Mouse (Mus musculus): Measurements from ENCODE around the gene Gadl1. TPM values are rescaled to one million over a fixed set of nuclear protein-coding genes. Genes with fewer than 3 reads are reported as not detected.
A peak's percentile ranks its signal among the peaks of the same experiment; 100 is the strongest.

The Gadl1 gene
- polyA plus RNA-seq, 1 experiment: 0.34 TPM

DNA sequence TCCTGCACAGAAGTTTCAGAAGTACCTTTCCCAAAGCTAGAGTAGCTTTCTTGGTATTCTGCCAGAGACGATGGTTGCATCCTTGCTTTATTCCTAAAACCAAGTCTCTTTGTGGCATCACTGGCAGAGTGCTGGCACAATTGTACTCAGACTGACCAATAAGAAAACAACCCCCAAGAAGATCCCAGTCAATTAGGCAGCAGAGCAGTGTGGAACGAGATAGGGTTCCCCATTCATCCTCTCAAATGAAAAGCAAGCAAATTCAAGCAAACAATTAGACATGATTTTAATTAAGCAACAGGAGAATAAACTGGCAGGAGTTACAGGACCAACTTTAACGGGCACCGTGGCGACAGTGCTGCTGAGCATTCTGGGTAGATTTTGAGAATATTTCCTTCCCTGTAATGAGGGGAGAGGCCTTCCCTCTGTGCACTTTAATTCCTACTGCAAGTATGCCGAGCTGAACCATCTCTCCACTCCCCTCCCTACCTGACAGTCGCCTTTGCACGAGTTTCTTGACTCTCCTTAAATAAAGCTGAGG, 209.1 kb downstream of the Gadl1 start:
- no peak for DNase-seq (ENCODE audit: extremely low spot score in 1 of 2, low spot score in 1 of 2)

DNA sequence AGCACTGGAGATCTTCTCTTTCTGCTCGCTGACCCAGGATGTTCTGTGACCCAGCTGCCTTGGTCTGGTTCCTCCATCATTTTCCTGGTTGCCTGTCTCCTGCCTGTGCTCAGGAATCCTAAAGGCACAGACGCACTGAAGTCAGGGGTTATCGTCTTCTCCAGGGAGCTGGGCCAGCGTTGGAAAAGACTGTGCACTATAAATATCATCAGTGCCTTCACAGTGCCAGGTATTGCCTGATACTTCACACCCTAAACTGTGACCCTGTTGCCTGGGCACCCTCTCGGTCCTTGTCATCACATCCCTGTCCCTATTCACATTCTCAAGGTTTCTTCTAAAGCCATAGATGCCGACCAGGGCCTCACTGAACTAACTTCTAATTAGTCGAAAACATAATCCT, 210.7 kb downstream of the Gadl1 start:
- no peak for DNase-seq (ENCODE audit: extremely low spot score in 1 of 2, low spot score in 1 of 2)

DNA sequence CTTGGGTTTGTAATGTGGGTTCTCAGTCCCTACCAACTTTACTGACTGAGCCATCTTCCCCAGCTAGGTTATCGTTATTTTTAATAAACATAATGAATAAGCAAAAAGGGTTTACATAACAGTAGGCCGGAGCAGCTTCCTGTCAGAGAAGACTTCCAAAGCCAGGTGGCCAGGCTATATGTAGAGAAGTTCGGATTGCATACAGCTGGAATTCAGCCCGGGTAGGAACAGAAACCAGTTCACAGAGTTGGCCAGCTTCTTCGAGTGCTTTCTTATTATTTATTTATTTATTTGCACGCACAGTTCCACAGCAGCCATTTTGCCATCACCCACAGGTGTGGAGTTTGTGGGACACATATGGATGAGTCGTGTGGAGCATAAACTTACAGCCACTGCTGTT, 212.2 kb downstream of the Gadl1 start:
- no peak for DNase-seq (ENCODE audit: extremely low spot score in 1 of 2, low spot score in 1 of 2)

DNA sequence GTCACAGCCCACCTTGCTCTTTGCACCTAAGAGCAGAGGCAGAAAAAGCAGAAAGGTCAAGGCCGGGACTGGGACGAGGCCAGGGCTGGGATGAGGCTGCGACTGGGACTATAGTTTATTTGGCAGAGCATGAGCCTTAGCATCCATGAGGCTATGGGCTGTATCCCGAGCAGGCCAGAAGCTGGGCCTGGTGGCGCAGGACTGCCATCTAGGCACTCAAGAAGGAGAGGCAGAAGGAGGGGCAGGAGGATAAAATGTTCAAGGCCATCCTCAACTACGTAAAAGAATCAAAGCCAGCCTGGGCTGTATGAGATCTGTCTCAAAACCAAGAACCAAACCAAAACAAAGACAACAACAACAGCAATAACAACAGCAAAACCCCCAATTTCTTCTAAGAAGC, 213.3 kb downstream of the Gadl1 start:
- DNase-seq (ENCODE audit: extremely low spot score in 1 of 2, low spot score in 1 of 2): no peak

DNA sequence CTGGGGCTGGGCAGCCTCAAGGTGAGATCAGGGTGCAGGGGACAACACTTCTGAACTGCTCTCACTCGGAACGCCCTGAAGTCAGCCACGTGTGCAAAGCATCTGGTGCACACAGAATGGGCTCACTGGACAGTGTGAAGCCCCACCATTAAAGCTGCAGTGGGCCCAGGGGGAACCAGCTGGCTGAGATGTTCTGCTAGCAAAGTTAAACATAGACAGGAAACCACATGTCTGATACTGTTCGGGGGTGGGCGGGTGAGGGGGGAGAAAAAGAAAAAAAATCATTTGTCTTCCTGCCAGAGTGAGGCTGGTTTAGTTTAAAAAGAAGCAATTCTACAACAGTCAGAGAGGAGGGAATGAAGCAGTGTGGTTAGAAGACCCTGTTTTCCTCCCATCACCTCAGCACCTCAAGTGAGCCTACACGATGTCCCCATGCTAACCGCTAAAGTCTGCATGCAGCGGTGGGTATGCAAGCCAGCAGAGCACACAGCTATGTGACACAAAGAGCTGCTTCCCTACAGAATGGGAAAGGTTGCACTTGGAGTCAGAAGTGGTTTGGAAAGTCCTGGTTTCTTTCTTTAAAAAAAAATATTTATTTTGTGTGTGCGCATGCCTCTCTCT, 213.8 kb downstream of the Gadl1 start:
- DNase-seq (ENCODE audit: extremely low spot score in 1 of 2, low spot score in 1 of 2): peak in 1 of 2 experiments; percentile 19

Data from frontal cortex, adult 2 months (tissue).